ENCODE assay signal across 8 mouse cellular contexts in genomic region chr10:59919494-59920181, GRCm38 (mm10). TPM values are rescaled to one million over a fixed set of nuclear protein-coding genes. Genes with fewer than 3 reads are reported as not detected.
DNase-seq lines count a peak whose midpoint lies in the region; ATAC-seq and TF ChIP-seq lines count a peak whose summit lies in the region.

No protein-coding gene starts in this region.

- peak; percentile 6; the same call in 1 of the 2 replicates for ATAC-seq in granulocyte monocyte progenitor cell, adult 5-6 weeks (replicated peaks; ENCODE audit: poor library complexity, severe bottlenecking)
- no peak for ATAC-seq in kidney, postnatal 0 days (replicated peaks; ENCODE audit: low FRiP score, low read depth)

- no peaks in the 10 kb centered on the region for H3K9me3 ChIP-seq in CH12.LX (replicated peaks; ENCODE audit: low read length)
- no peaks in the 10 kb centered on the region for H3K9me3 ChIP-seq in kidney, postnatal 0 days (replicated peaks; ENCODE audit: low read length)

- H3K79me2 ChIP-seq in CH12.LX (replicated peaks; ENCODE audit: control insufficient read depth, extremely low read depth, insufficient read depth, poor library complexity, severe bottlenecking), result no peaks in the 10 kb centered on the region
- no peaks in the 10 kb centered on the region for H3K79me2 ChIP-seq in myocyte (ENCODE audit: control insufficient read depth, insufficient read depth)

- dilution Hi-C loops in CH12.LX (cut with MboI; ENCODE audit: extremely low pct_ligation_motif_present, extremely low pct_unique_long_range_greater_than_20kb, low sequenced_read_pairs), result no loop called here

- H3K9ac ChIP-seq in CH12.LX (ENCODE audit: insufficient read depth, low read depth), result no peak overlapping the region
- no peak overlapping the region for H3K9ac ChIP-seq in kidney, postnatal 0 days (ENCODE audit: low read depth, low read length)

- WGBS in kidney, postnatal 0 days, result 39% methylated on average over 15 of the region's 15 CpGs

- H3K27me3 ChIP-seq in CH12.LX (replicated peaks) (no peaks in the 10 kb centered on the region), myocyte (ENCODE audit: control insufficient read depth, insufficient read depth, insufficient read length) (no peaks in the 10 kb centered on the region)
- H3K27me3 ChIP-seq in kidney, postnatal 0 days (ENCODE audit: insufficient read depth, low read length), result no peaks in the 10 kb centered on the region

- no peaks in the 10 kb centered on the region for H3K36me3 ChIP-seq in CH12.LX (replicated peaks in 1 of 2; ENCODE audit: control insufficient read depth in 1 of 2, insufficient read depth in 1 of 2, low read length in 1 of 2)
- H3K36me3 ChIP-seq in kidney, postnatal 0 days (ENCODE audit: insufficient read depth, low read length), result no peaks in the 10 kb centered on the region
- no peaks in the 10 kb centered on the region for H3K36me3 ChIP-seq in myocyte (ENCODE audit: control insufficient read depth, insufficient read depth)

- no peak for TF ChIP-seq CTCF in CH12.LX (conservative IDR thresholded peaks at IDR 0.05 in 1 of 2, IDR thresholded peaks at IDR 0.05 in 1 of 2; ENCODE audit: low read depth in 2 of 2, low read length in 2 of 2)
- TF ChIP-seq CTCF in kidney, postnatal 0 days (IDR thresholded peaks at IDR 0.05; ENCODE audit: low read depth), result no peak

- H3K4me2 ChIP-seq in CH12.LX (ENCODE audit: insufficient read depth, low read depth, poor library complexity, severe bottlenecking) (no peak overlapping the region), myocyte (ENCODE audit: low read depth) (peak overlapping the region; percentile 88)
- H3K4me2 ChIP-seq in kidney, postnatal 0 days (ENCODE audit: low read length), result no peak overlapping the region

- in situ Hi-C loops in CH12.LX (cut with MboI; ENCODE audit: low pct_ligation_motif_present, low pct_unique_long_range_greater_than_20kb, low sequenced_read_pairs), result loop anchor here (25.0 kb wide), 1 partner anchor 468 kb away; the partner anchor contains the start of gene Gm17455

- no peak overlapping the region for H3ac ChIP-seq in myocyte (ENCODE audit: control insufficient read depth, insufficient read length)

- TF ChIP-seq POLR2A in CH12.LX (IDR thresholded peaks at IDR 0.05; ENCODE audit: low read depth, low read length), result no peak
- peak; percentile 28 for TF ChIP-seq POLR2A in myocyte (IDR thresholded peaks at IDR 0.05; ENCODE audit: insufficient read length, low read depth)

- H3K4me3 ChIP-seq in CH12.LX (replicated peaks in 1 of 3; ENCODE audit: low read depth in 2 of 3, low read length in 2 of 3, poor library complexity in 1 of 3) (no peak overlapping the region), myocyte (peak overlapping the region; percentile 5)
- H3K4me3 ChIP-seq in kidney, postnatal 0 days (replicated peaks; ENCODE audit: low read depth, low read length), result no peak overlapping the region

- H3K27ac ChIP-seq in CH12.LX (ENCODE audit: insufficient read depth, low read depth), result no peak overlapping the region
- peak overlapping the region; percentile 38 for H3K27ac ChIP-seq in kidney, postnatal 0 days

- peaks cover 13 to 50% of the 10 kb centered on the region in 2 experiments for H3K4me1 ChIP-seq in CH12.LX (ENCODE audit: control insufficient read depth in 1 of 2, insufficient read depth in 2 of 2)
- peaks cover 28% of the 10 kb centered on the region for H3K4me1 ChIP-seq in kidney, postnatal 0 days (replicated peaks; ENCODE audit: insufficient read depth, low read length)

- TF ChIP-seq EP300 in CH12.LX (IDR thresholded peaks at IDR 0.05; ENCODE audit: low read length), result no peak

- peak; percentile 55 for DNase-seq in adrenal gland, adult 2 months
- DNase-seq in adrenal gland, postnatal 36 days, result no peak
- DNase-seq in CH12.LX (ENCODE audit: extremely low read depth), result no peak
- DNase-seq in kidney, postnatal 0 days (ENCODE audit: low spot score), result peak; percentile 76
- DNase-seq in cerebellum, postnatal 25 days, result no peak
- no peak for DNase-seq in frontal cortex, postnatal 14 days (ENCODE audit: low spot score in 2 of 2)

- TF ChIP-seq RAD21 in CH12.LX (IDR thresholded peaks at IDR 0.05; ENCODE audit: low read depth, low read length), result no peak

TF ChIP-seq in CH12.LX, 34 proteins besides CTCF, POLR2A, EP300 and RAD21:
- TF ChIP-seq HCFC1 (IDR thresholded peaks at IDR 0.05; ENCODE audit: low read depth, low read length) (no peak), ZNF384 (IDR thresholded peaks at IDR 0.05; ENCODE audit: low read depth, low read length) (peak; percentile 42; the same call in 1 of the 2 replicates)

TF ChIP-seq in myocyte, 11 proteins besides CTCF, POLR2A, EP300 and RAD21:
- TF ChIP-seq REST (IDR thresholded peaks at IDR 0.05; ENCODE audit: insufficient read depth, insufficient read length) (no peak), E2F4 (IDR thresholded peaks at IDR 0.05; ENCODE audit: insufficient read depth) (no peak), SRF (IDR thresholded peaks at IDR 0.05; ENCODE audit: control insufficient read depth, insufficient read length, low read depth) (no peak), MYOD1 (IDR thresholded peaks at IDR 0.05; ENCODE audit: control insufficient read depth in 1 of 3, insufficient read length in 2 of 3, low read depth in 2 of 3) (peak; percentile 63 to 93 (median 85)), MYOG (IDR thresholded peaks at IDR 0.05; ENCODE audit: control insufficient read depth in 1 of 3, insufficient read depth in 1 of 3, insufficient read length in 2 of 3, low read depth in 2 of 3) (peak; percentile 50 to 84 (median 74)), CEBPB (IDR thresholded peaks at IDR 0.05; ENCODE audit: insufficient read depth, poor library complexity, severe bottlenecking) (0 out of 2 replicates have a peak, but pooled peaks have one; percentile 1), TCF12 (IDR thresholded peaks at IDR 0.05; ENCODE audit: insufficient read depth, poor library complexity, severe bottlenecking) (peak; percentile 56), POLR2AphosphoS2 (IDR thresholded peaks at IDR 0.05; ENCODE audit: insufficient read length, low read depth) (no peak), TCF3 (IDR thresholded peaks at IDR 0.05; ENCODE audit: insufficient read length, low read depth) (peak; percentile 38), MAX (IDR thresholded peaks at IDR 0.05; ENCODE audit: low read depth) (no peak), USF1 (IDR thresholded peaks at IDR 0.05; ENCODE audit: low read depth) (no peak)

RNA-seq across cellular contexts. Expression of gene Ddit4, which starts 32.0 kb away (rescaled TPM):
- total RNA-seq in adrenal gland, adult 2 months (2021), result 10 to 100 TPM; 53.1 to 56.1 TPM
- polyA plus RNA-seq in adrenal gland, adult 2 months (2012; rRNA removed), result 151 and 157 TPM in 2 replicates
- total RNA-seq in adrenal gland, postnatal 36 days (2021), result 10 to 100 TPM; 76.4 to 98.7 TPM
- 45.7 and 136 TPM in 2 replicates for total RNA-seq in CH12.LX (2012; rRNA removed)
- total RNA-seq in CH12.LX (2014; rRNA removed), result 37.5 and 50.6 TPM in 2 replicates
- 38.9 and 39.5 TPM in 2 replicates for polyA plus RNA-seq in CH12.LX (2012; ENCODE audit: insufficient read length, low read depth)
- total RNA-seq in granulocyte monocyte progenitor cell, adult 5-6 weeks (2014; fragmentation: Nextera tagmentation), result 0.49 TPM in 1 of 2 replicates, not detected in the other
- 2.0 and 2.2 TPM in 2 replicates for total RNA-seq in granulocyte monocyte progenitor cell, adult 5-6 weeks (2017)
- polyA plus RNA-seq in kidney, postnatal 0 days (2015; fragmentation: Nextera tagmentation; extraction: Ambion mirVana), result 23.0 and 24.0 TPM in 2 replicates
- polyA plus RNA-seq in myocyte (2012; fragmentation: generic; extraction: Trizol), result 266 TPM

RNA-seq across cellular contexts. Expression of gene Dnajb12, which starts 40.3 kb away (rescaled TPM):
- 10 to 100 TPM; 56.0 to 63.9 TPM for total RNA-seq in adrenal gland, adult 2 months (2021)
- polyA plus RNA-seq in adrenal gland, adult 2 months (2012; rRNA removed), result 48.8 and 67.3 TPM in 2 replicates
- 10 to 100 TPM; 51.3 to 62.5 TPM for total RNA-seq in adrenal gland, postnatal 36 days (2021)
- total RNA-seq in CH12.LX (2012; rRNA removed) (17.0 and 21.5 TPM in 2 replicates), CH12.LX (2014; rRNA removed) (13.1 and 13.9 TPM in 2 replicates)
- polyA plus RNA-seq in CH12.LX (2012; ENCODE audit: insufficient read length, low read depth) (30.3 and 35.9 TPM in 2 replicates), myocyte (2012; fragmentation: generic; extraction: Trizol) (45.2 TPM)
- 18.8 and 26.9 TPM in 2 replicates for total RNA-seq in granulocyte monocyte progenitor cell, adult 5-6 weeks (2014; fragmentation: Nextera tagmentation)
- 14.3 and 25.0 TPM in 2 replicates for total RNA-seq in granulocyte monocyte progenitor cell, adult 5-6 weeks (2017)
- 27.9 and 30.2 TPM in 2 replicates for polyA plus RNA-seq in kidney, postnatal 0 days (2015; fragmentation: Nextera tagmentation; extraction: Ambion mirVana)

Comparison
In these comparisons a context has a peak if more than half of its experiments do, and no peak if none do; other contexts are left out.
1. DNase-seq: peak in adrenal gland, adult 2 months (single experiment) and kidney, postnatal 0 days (single experiment); none in adrenal gland, postnatal 36 days (0 of 2), CH12.LX (single experiment), cerebellum, postnatal 25 days (0 of 2) and frontal cortex, postnatal 14 days (0 of 2).
2. RNA of gene Ddit4, which starts 32.0 kb away (total RNA-seq): 37.5 to 136 TPM in CH12.LX, 76.4 to 98.7 TPM in adrenal gland, postnatal 36 days and 53.1 to 56.1 TPM in adrenal gland, adult 2 months; 0.49 to 2.2 TPM in granulocyte monocyte progenitor cell, adult 5-6 weeks; every median in the first group is over 10 times any median in the second.